Mouse (Mus musculus): ENCODE data around the gene Rnf41. TPM values are rescaled to one million over a fixed set of nuclear protein-coding genes. Genes with fewer than 3 reads are reported as not detected.

The Rnf41 gene
- total and polyA plus RNA-seq, 3 experiments = 27.4 to 28.1 TPM; not detected in 1

DNA sequence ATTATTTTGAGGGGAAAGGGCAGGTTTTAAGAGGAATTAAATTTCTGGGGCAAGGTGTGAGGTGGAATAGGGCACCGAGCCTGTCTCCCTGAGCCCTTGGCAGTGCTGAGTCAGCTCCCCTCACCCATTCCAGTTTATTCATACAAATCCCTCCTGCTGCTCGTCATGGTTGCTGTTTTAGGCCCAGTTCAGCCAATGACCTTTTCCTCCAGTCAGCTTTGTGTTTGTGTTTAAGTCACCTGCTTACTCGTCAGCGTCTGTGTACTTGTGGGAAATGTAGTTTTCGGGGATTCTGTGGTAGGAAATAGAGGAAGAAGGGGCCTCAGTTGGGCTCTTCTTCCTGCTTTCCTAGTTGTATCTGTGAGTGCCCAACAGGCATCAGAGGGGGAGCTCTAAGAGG, 77.9 kb downstream of the Rnf41 start:
- Histone ChIP-seq H3K9ac (ENCODE audit: control insufficient read depth, low read depth, low read length, poor library complexity, severe bottlenecking) (no peak overlapping the region), H3K27ac (ENCODE audit: control insufficient read depth, low read depth, low read length) (no peak overlapping the region)

GRCm38 (mm10) chr10:128489785-128490184, 78.3 kb downstream of the Rnf41 start:
- H3K4me3 ChIP-seq (ENCODE audit: control insufficient read depth in 1 of 2, insufficient read depth in 1 of 2, low read depth in 2 of 2, low read length in 2 of 2) = no peak overlapping the region
- H3K4me1 ChIP-seq (ENCODE audit: control insufficient read depth in 1 of 2, insufficient read depth in 2 of 2, low read length in 2 of 2) = peaks cover 0 to 7% of the 10 kb centered on the region in 2 experiments; a peak in 2 of 4 replicates
- no peaks in the 10 kb centered on the region for H3K27me3 ChIP-seq (ENCODE audit: control insufficient read depth in 1 of 2, insufficient read depth in 2 of 2, low read length in 2 of 2)
- DNase-seq (ENCODE audit: low read depth, low spot score) = no peak
- H3K27ac ChIP-seq (ENCODE audit: control insufficient read depth, low read depth, low read length) = no peak overlapping the region
- no peaks in the 10 kb centered on the region for H3K9me3 ChIP-seq (replicated peaks; ENCODE audit: insufficient read depth, low read length)
- TF ChIP-seq CHD1 (IDR thresholded peaks at IDR 0.05; ENCODE audit: low read depth, low read length) (no peak), POLR2A (IDR thresholded peaks at IDR 0.05; ENCODE audit: control insufficient read depth in 1 of 2, insufficient read depth in 1 of 2, low read depth in 1 of 2, low read length in 2 of 2, poor library complexity in 1 of 2) (no peak), SMC3 (IDR thresholded peaks at IDR 0.05; ENCODE audit: low read depth, low read length) (no peak), CTCF (IDR thresholded peaks at IDR 0.05 in 2 of 3, conservative IDR thresholded peaks at IDR 0.05 in 1 of 3; ENCODE audit: control insufficient read depth in 1 of 3, insufficient read depth in 1 of 3, low read depth in 2 of 3, low read length in 3 of 3, poor library complexity in 1 of 3, severe bottlenecking in 1 of 3) (no peak), ZMIZ1 (IDR thresholded peaks at IDR 0.05; ENCODE audit: low read depth, low read length) (no peak), MAX (IDR thresholded peaks at IDR 0.05; ENCODE audit: low read length) (no peak), RCOR1 (IDR thresholded peaks at IDR 0.05; ENCODE audit: low read depth, low read length) (no peak), GABPA (IDR thresholded peaks at IDR 0.05; ENCODE audit: low read depth, low read length) (no peak), RAD21 (IDR thresholded peaks at IDR 0.05; ENCODE audit: low read depth, low read length) (no peak), ZKSCAN1 (IDR thresholded peaks at IDR 0.05; ENCODE audit: low read depth, low read length) (no peak), USF1 (IDR thresholded peaks at IDR 0.05; ENCODE audit: low read depth, low read length) (no peak)
- H3K79me2 ChIP-seq (ENCODE audit: control insufficient read depth, insufficient read depth, low read length, poor library complexity) = peaks cover 31% of the 10 kb centered on the region
- H3K36me3 ChIP-seq (ENCODE audit: control insufficient read depth in 1 of 2, insufficient read depth in 2 of 2, low read length in 2 of 2) = peaks cover 6 to 12% of the 10 kb centered on the region in 2 experiments
- H3K9ac ChIP-seq (ENCODE audit: control insufficient read depth, low read depth, low read length, poor library complexity, severe bottlenecking) = no peak overlapping the region

More for the DNA sequence above, 77.9 kb downstream of the Rnf41 start:
- H3K79me2 ChIP-seq (ENCODE audit: control insufficient read depth, insufficient read depth, low read length, poor library complexity) = peaks cover 27% of the 10 kb centered on the region
- TF ChIP-seq TBP (IDR thresholded peaks at IDR 0.05; ENCODE audit: low read depth, low read length) (no peak), HCFC1 (IDR thresholded peaks at IDR 0.05; ENCODE audit: low read depth, low read length) (peak; percentile 58; the same call in 1 of the 2 replicates)
- peaks cover 0 to 7% of the 10 kb centered on the region in 2 experiments; a peak in 2 of 4 replicates for H3K4me1 ChIP-seq (ENCODE audit: control insufficient read depth in 1 of 2, insufficient read depth in 2 of 2, low read length in 2 of 2)
- H3K27me3 ChIP-seq (ENCODE audit: control insufficient read depth in 1 of 2, insufficient read depth in 2 of 2, low read length in 2 of 2) = no peaks in the 10 kb centered on the region
- no peak overlapping the region for H3K4me3 ChIP-seq (ENCODE audit: control insufficient read depth in 1 of 2, insufficient read depth in 1 of 2, low read depth in 2 of 2, low read length in 2 of 2)
- DNase-seq (ENCODE audit: low read depth, low spot score) = peak; percentile 26
- H3K9me3 ChIP-seq (replicated peaks; ENCODE audit: insufficient read depth, low read length) = no peaks in the 10 kb centered on the region
- peaks cover 6 to 12% of the 10 kb centered on the region in 2 experiments for H3K36me3 ChIP-seq (ENCODE audit: control insufficient read depth in 1 of 2, insufficient read depth in 2 of 2, low read length in 2 of 2)

GRCm38 (mm10) chr10:128490232-128490631, 78.8 kb downstream of the Rnf41 start:
- Histone ChIP-seq H3K4me3 (ENCODE audit: control insufficient read depth in 1 of 2, insufficient read depth in 1 of 2, low read depth in 2 of 2, low read length in 2 of 2) (no peak overlapping the region), H3K27me3 (ENCODE audit: control insufficient read depth in 1 of 2, insufficient read depth in 2 of 2, low read length in 2 of 2) (no peaks in the 10 kb centered on the region), H3K4me1 (ENCODE audit: control insufficient read depth in 1 of 2, insufficient read depth in 2 of 2, low read length in 2 of 2) (peaks cover 1 to 11% of the 10 kb centered on the region in 2 experiments), H3K9me3 (replicated peaks; ENCODE audit: insufficient read depth, low read length) (no peaks in the 10 kb centered on the region), H3K36me3 (ENCODE audit: control insufficient read depth in 1 of 2, insufficient read depth in 2 of 2, low read length in 2 of 2) (peaks cover 7 to 10% of the 10 kb centered on the region in 2 experiments), H3K27ac (ENCODE audit: control insufficient read depth, low read depth, low read length) (no peak overlapping the region), H3K79me2 (ENCODE audit: control insufficient read depth, insufficient read depth, low read length, poor library complexity) (peaks cover 35% of the 10 kb centered on the region), H3K9ac (ENCODE audit: control insufficient read depth, low read depth, low read length, poor library complexity, severe bottlenecking) (no peak overlapping the region)
- TF ChIP-seq ZMIZ1 (IDR thresholded peaks at IDR 0.05; ENCODE audit: low read depth, low read length) (peak; percentile 36; the same call in 1 of the 2 replicates), MYB (IDR thresholded peaks at IDR 0.05; ENCODE audit: low read depth, low read length) (no peak), POLR2AphosphoS2 (IDR thresholded peaks at IDR 0.05; ENCODE audit: low read length) (peak; percentile 33; the same call in 1 of the 2 replicates), POLR2AphosphoS5 (IDR thresholded peaks at IDR 0.05; ENCODE audit: borderline replicate concordance, low read depth, low read length) (no peak)
- DNase-seq (ENCODE audit: low read depth, low spot score) = no peak

All from MEL (cell line).